Mouse (Mus musculus) thymus, adult 2 months (tissue): ENCODE data around the gene Fam25c. TPM values are rescaled to one million over a fixed set of nuclear protein-coding genes. Genes with fewer than 3 reads are reported as not detected.
"Not testable (repeated sequence)": the region's sequence is repeated elsewhere in the genome, so short reads cannot be mapped to it uniquely, and the experiment has no call there.

Source experiments
- DNase-seq: peaks from one replicate; pipeline ENCODE4 v3.0.0; 2021
- H3K27ac ChIP-seq: fragments of 200-500 bp; 2 replicates; pipeline ENCODE4 v1.5.1; 2012; ENCODE audit warnings: low read length, control low read depth; ENCODE audit not compliant: control insufficient read depth, insufficient read depth
- H3K27me3 ChIP-seq: fragments of 200-500 bp; 2 replicates; pipeline ENCODE4 v1.6.1; 2012; ENCODE audit warnings: mild to moderate bottlenecking, low read length, moderate library complexity, mixed read lengths; ENCODE audit not compliant: control insufficient read depth, insufficient read depth
- H3K36me3 ChIP-seq: fragments of 200-500 bp; 2 replicates; pipeline ENCODE4 v1.6.1; 2012; ENCODE audit warnings: mild to moderate bottlenecking, low read length, moderate library complexity; ENCODE audit not compliant: control insufficient read depth, insufficient read depth
- H3K4me1 ChIP-seq: fragments of 200-500 bp; replicated peaks from 2 replicates; pipeline ENCODE4 v1.6.1; 2012; ENCODE audit warnings: low read length; ENCODE audit not compliant: control insufficient read depth, insufficient read depth
- H3K4me3 ChIP-seq: fragments of 200-500 bp; 2 replicates; pipeline ENCODE4 v1.5.1; 2012; ENCODE audit warnings: mild to moderate bottlenecking, low read length, control low read depth, moderate library complexity; ENCODE audit not compliant: control insufficient read depth, insufficient read depth
- CTCF ChIP-seq: fragments of 200-500 bp; IDR thresholded peaks from 2 replicates; pipeline ENCODE4 v1.5.1; 2012; ENCODE audit warnings: mild to moderate bottlenecking, control low read depth, low read length, moderate library complexity, borderline replicate concordance; ENCODE audit not compliant: control insufficient read depth, poor library complexity, insufficient read depth; ENCODE audit errors: extremely low read depth
- POLR2A ChIP-seq: fragments of 200-500 bp; IDR thresholded peaks from 2 replicates; pipeline ENCODE4 v1.6.1; 2012; ENCODE audit warnings: mild to moderate bottlenecking, low read length, control low read depth, moderate library complexity; ENCODE audit not compliant: control insufficient read depth, poor library complexity, insufficient read depth; ENCODE audit errors: extremely low read depth
- WGBS: fragments of 180-500 bp; shearing (Covaris S2); methylation state at CpG from one replicate; pipeline ENCODE4 v1.1.7; 2018; 5-methylcytosine and 5-hydroxymethylcytosine counted together
- polyA plus RNA-seq: library from polyadenylated mRNA; depleted of rRNA; stranded (reverse); fragments of >200 nt; gene quantifications from 2 replicates; pipeline ENCODE4 v1.2.3, GENCODE M21; 2012

Gene Fam25c
- polyA plus RNA-seq, 1 experiment: 2.2 TPM

- Histone ChIP-seq H3K27me3 (no peaks in the 10 kb centered on the region), H3K27ac (no peak overlapping the region), H3K4me1 (no peaks in the 10 kb centered on the region), H3K36me3 (no peaks in the 10 kb centered on the region), H3K4me3 (no peak overlapping the region)
- whole genome bisulfite sequencing: 89% methylated on average over 2 of the region's 2 CpGs
- DNase-seq: no peak
- no peak for TF ChIP-seq POLR2A
- no peak for TF ChIP-seq CTCF
Measured at GRCm38 (mm10) chr14:34365147-34365507, 9.9 kb upstream of the Fam25c start.

GRCm38 (mm10) chr14:34364254-34365146 is 9.3 kb upstream of the Fam25c start:
- H3K27me3 ChIP-seq, DNase-seq, H3K4me1 ChIP-seq, H3K4me3 ChIP-seq, H3K36me3 ChIP-seq, H3K27ac ChIP-seq: not testable (repeated sequence)
- 88% methylated on average over 15 of the region's 15 CpGs for WGBS

- no peak overlapping the region for H3K4me3 ChIP-seq
- TF ChIP-seq POLR2A: no peak
- no peak for TF ChIP-seq CTCF
- no peaks in the 10 kb centered on the region for H3K4me1 ChIP-seq
- no peak overlapping the region for H3K27ac ChIP-seq
- no peaks in the 10 kb centered on the region for H3K27me3 ChIP-seq
- WGBS: 18% methylated on average over 32 of the region's 32 CpGs
- H3K36me3 ChIP-seq: no peaks in the 10 kb centered on the region
- peak; percentile 15 for DNase-seq
Measured at GRCm38 (mm10) chr14:34363490-34364253, 8.4 kb upstream of the Fam25c start.

- Histone ChIP-seq H3K4me3 (no peak overlapping the region), H3K27ac (no peak overlapping the region), H3K4me1 (no peaks in the 10 kb centered on the region), H3K36me3 (no peaks in the 10 kb centered on the region), H3K27me3 (no peaks in the 10 kb centered on the region)
- 55% methylated on average over 18 of the region's 18 CpGs for WGBS
- DNase-seq: peak; percentile 22
- no peak for TF ChIP-seq POLR2A
- TF ChIP-seq CTCF: no peak
Measured at GRCm38 (mm10) chr14:34362726-34363445, 7.7 kb upstream of the Fam25c start.

GRCm38 (mm10) chr14:34362135-34362534 is 6.9 kb upstream of the Fam25c start:
- TF ChIP-seq POLR2A: no peak
- TF ChIP-seq CTCF: no peak
- no peak overlapping the region for H3K27ac ChIP-seq
- DNase-seq: no peak
- WGBS: 70% methylated on average over 4 of the region's 4 CpGs
- H3K27me3 ChIP-seq: no peaks in the 10 kb centered on the region
- no peaks in the 10 kb centered on the region for H3K4me1 ChIP-seq
- H3K36me3 ChIP-seq: no peaks in the 10 kb centered on the region
- H3K4me3 ChIP-seq: no peak overlapping the region

- Histone ChIP-seq H3K27me3 (no peaks in the 10 kb centered on the region), H3K4me1 (no peaks in the 10 kb centered on the region), H3K4me3 (no peak overlapping the region), H3K27ac (no peak overlapping the region), H3K36me3 (no peaks in the 10 kb centered on the region)
- TF ChIP-seq POLR2A (no peak), CTCF (no peak)
- no peak for DNase-seq
- 73% methylated on average over 6 of the region's 6 CpGs for whole genome bisulfite sequencing
Measured at GRCm38 (mm10) chr14:34360251-34360650, 5.0 kb upstream of the Fam25c start.
